Mouse (Mus musculus): Measurements from ENCODE around the gene Sh3bp4.

- no peak for TF ChIP-seq CTCF (IDR thresholded peaks at IDR 0.05; ENCODE audit: borderline replicate concordance, insufficient read depth, low read depth, low read length)
- TF ChIP-seq POLR2A (IDR thresholded peaks at IDR 0.05; ENCODE audit: borderline replicate concordance, insufficient read depth, low read length): no peak
Measured at GRCm38 (mm10) chr1:89080795-89081194, 10.6 kb downstream of the Sh3bp4 start.
